19 mouse cellular contexts compared by ENCODE assay signal in the genomic region with DNA sequence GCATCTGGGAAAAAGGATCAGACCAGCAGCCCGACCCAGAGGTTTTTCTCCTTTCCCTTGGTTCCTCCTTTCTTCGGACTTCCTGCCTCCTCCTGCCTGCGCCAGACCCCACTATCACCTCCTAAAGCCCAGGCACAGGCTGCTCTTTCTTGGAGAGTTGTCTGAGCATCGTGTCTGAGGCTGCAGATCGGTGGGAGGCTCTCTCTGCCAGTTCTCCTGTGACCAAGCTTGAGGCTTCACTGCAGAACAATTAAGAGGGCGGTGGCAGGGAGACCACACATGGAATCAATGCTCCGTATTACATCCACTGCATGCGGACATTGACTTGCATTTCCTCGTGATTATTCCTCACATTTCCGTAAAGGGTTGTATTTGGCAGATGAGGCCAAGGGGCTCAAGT. TPM values are rescaled to one million over a fixed set of nuclear protein-coding genes. Genes with fewer than 3 reads are reported as not detected.
DNase-seq lines count a peak whose midpoint lies in the region; ATAC-seq and TF ChIP-seq lines count a peak whose summit lies in the region.
"Had no signal": no experiment of that assay in that cellular context is flagged by ENCODE, and none has a peak within 500 bp of the region (broad histone marks: within the 10 kb centered on the region; RNA-seq: fewer than 3 reads in every experiment).

No protein-coding gene starts in this region.

- no peak for DNase-seq in limb, embryonic 10.5 days (ENCODE audit: low spot score)
- peak; percentile 24 for DNase-seq in forebrain, postnatal 0 days
- DNase-seq in midbrain, embryonic 10.5 days (ENCODE audit: low spot score), result no peak
- DNase-seq in retina, postnatal 1 day, result peak; percentile 31
- DNase-seq in urinary bladder, adult 18-20 months (ENCODE audit: low spot score in 2 of 2), result no peak
- DNase-seq in adrenal gland, adult 8-10 months, result no peak
- DNase-seq: adrenal gland, postnatal 14 days; gastrocnemius, adult 2 months; heart, adult 2 months; kidney, postnatal 25 days; lung, postnatal 10 days had no signal

- 35% methylated on average over 10 of the region's 10 CpGs for WGBS in limb, embryonic 12.5 days
- WGBS in limb, embryonic 10.5 days, result 47% methylated on average over 10 of the region's 10 CpGs
- 25% methylated on average over 10 of the region's 10 CpGs for WGBS in forebrain, postnatal 0 days
- WGBS in midbrain, embryonic 10.5 days, result 37% methylated on average over 10 of the region's 10 CpGs

- no peak for TF ChIP-seq CTCF in forebrain, postnatal 0 days (IDR thresholded peaks at IDR 0.05; ENCODE audit: low read depth)

- H3K36me3 ChIP-seq in limb, embryonic 12.5 days, result no peaks in the 10 kb centered on the region
- H3K36me3 ChIP-seq in limb, embryonic 10.5 days, result no peaks in the 10 kb centered on the region
- no peaks in the 10 kb centered on the region for H3K36me3 ChIP-seq in forebrain, postnatal 0 days (ENCODE audit: insufficient read depth)
- H3K36me3 ChIP-seq in midbrain, embryonic 10.5 days, result no peaks in the 10 kb centered on the region

- H3K27me3 ChIP-seq in limb, embryonic 12.5 days, result no peaks in the 10 kb centered on the region; the same call in 1 of the 2 replicates
- H3K27me3 ChIP-seq in limb, embryonic 10.5 days (ENCODE audit: low read depth, poor library complexity, severe bottlenecking), result no peaks in the 10 kb centered on the region
- no peaks in the 10 kb centered on the region for H3K27me3 ChIP-seq in forebrain, postnatal 0 days (ENCODE audit: insufficient read depth, low read length)
- H3K27me3 ChIP-seq in midbrain, embryonic 10.5 days (ENCODE audit: low read depth, poor library complexity, severe bottlenecking), result 0 out of 2 replicates have a peak, but pooled peaks cover 6% of the 10 kb centered on the region

- ATAC-seq in limb, embryonic 12.5 days (ENCODE audit: insufficient number of reproducible peaks, insufficient read depth, low FRiP score, low TSS enrichment, low read depth), result no peak
- no peak for ATAC-seq in forebrain, postnatal 0 days
- ATAC-seq: CD4-positive, CD25-positive, alpha-beta regulatory T cell, adult 4 months; intestine, embryonic 16.5 days had no signal

- H3K27ac ChIP-seq in limb, embryonic 12.5 days, result no peak overlapping the region
- no peak overlapping the region for H3K27ac ChIP-seq in limb, embryonic 10.5 days
- H3K27ac ChIP-seq in forebrain, postnatal 0 days (ENCODE audit: low read depth, low read length), result 0 out of 2 replicates have a peak overlapping the region, but pooled peaks have one; percentile 29
- H3K27ac ChIP-seq in midbrain, embryonic 10.5 days (replicated peaks), result 0 out of 2 replicates have a peak overlapping the region, but pooled peaks have one; percentile 46
- H3K27ac ChIP-seq: gastrocnemius, adult 2 months; heart, adult 2 months; liver, embryonic 14.5 days had no signal

- H3K9ac ChIP-seq in limb, embryonic 12.5 days (replicated peaks), result 0 out of 2 replicates have a peak overlapping the region, but pooled peaks have one; percentile 23
- no peak overlapping the region; the same call in 1 of the 2 replicates for H3K9ac ChIP-seq in forebrain, postnatal 0 days
- H3K9ac ChIP-seq: liver, embryonic 14.5 days had no signal

- H3K4me1 ChIP-seq in limb, embryonic 12.5 days (replicated peaks), result 0 out of 2 replicates have a peak, but pooled peaks cover 4% of the 10 kb centered on the region
- no peaks in the 10 kb centered on the region; the same call in 1 of the 2 replicates for H3K4me1 ChIP-seq in limb, embryonic 10.5 days
- H3K4me1 ChIP-seq in forebrain, postnatal 0 days (ENCODE audit: insufficient read depth), result peaks cover 14% of the 10 kb centered on the region
- H3K4me1 ChIP-seq in midbrain, embryonic 10.5 days, result peaks cover 12% of the 10 kb centered on the region

- H3K9me3 ChIP-seq in limb, embryonic 12.5 days, result no peaks in the 10 kb centered on the region
- H3K9me3 ChIP-seq in limb, embryonic 10.5 days (replicated peaks), result no peaks in the 10 kb centered on the region
- no peaks in the 10 kb centered on the region for H3K9me3 ChIP-seq in forebrain, postnatal 0 days (ENCODE audit: low read length)
- H3K9me3 ChIP-seq in midbrain, embryonic 10.5 days (replicated peaks), result no peaks in the 10 kb centered on the region

- no peak overlapping the region for H3K4me2 ChIP-seq in limb, embryonic 12.5 days
- no peak overlapping the region for H3K4me2 ChIP-seq in forebrain, postnatal 0 days (ENCODE audit: low read depth)

- H3K4me3 ChIP-seq in limb, embryonic 12.5 days (replicated peaks), result no peak overlapping the region
- H3K4me3 ChIP-seq in limb, embryonic 10.5 days, result no peak overlapping the region
- H3K4me3 ChIP-seq in forebrain, postnatal 0 days (ENCODE audit: low read depth, low read length), result no peak overlapping the region
- no peak overlapping the region for H3K4me3 ChIP-seq in midbrain, embryonic 10.5 days
- H3K4me3 ChIP-seq: gastrocnemius, adult 2 months; heart, adult 2 months; megakaryocyte, embryonic 14.5 days had no signal

RNA-seq across cellular contexts. Expression of a gene that starts 49.0 kb away (rescaled TPM):
- polyA plus RNA-seq in limb, embryonic 12.5 days (2016; fragmentation: Nextera tagmentation; extraction: Ambion mirVana), result not detected in 2 replicates
- not detected in 2 replicates for polyA plus RNA-seq in limb, embryonic 10.5 days (2016; fragmentation: Nextera tagmentation; extraction: Ambion mirVana)
- total RNA-seq in forebrain, postnatal 0 days (2014; rRNA removed), result 0.15 and 0.38 TPM in 2 replicates
- 0.45 and 0.84 TPM in 2 replicates for polyA plus RNA-seq in forebrain, postnatal 0 days (2015; fragmentation: Nextera tagmentation; extraction: Ambion mirVana)
- polyA plus RNA-seq in midbrain, embryonic 10.5 days (2016; fragmentation: Nextera tagmentation; extraction: Ambion mirVana), result not detected in 2 replicates
- total RNA-seq in adrenal gland, adult 8-10 months (2022), result under 1 TPM in 1 of 4 experiments, not detected in 3; 0.11 TPM
- total RNA-seq: adrenal gland, postnatal 14 days; heart, adult 2 months; MEL had no signal
- polyA plus RNA-seq: CD4-positive, CD25-positive, alpha-beta regulatory T cell, adult 4 months; intestine, embryonic 16.5 days; liver, embryonic 14.5 days; neural tube, embryonic 11.5 days; stomach, embryonic 14.5 days had no signal

RNA-seq across cellular contexts. Expression of a gene that starts 58.7 kb away (rescaled TPM):
- 80.9 and 82.2 TPM in 2 replicates for polyA plus RNA-seq in limb, embryonic 12.5 days (2016; fragmentation: Nextera tagmentation; extraction: Ambion mirVana)
- polyA plus RNA-seq in limb, embryonic 10.5 days (2016; fragmentation: Nextera tagmentation; extraction: Ambion mirVana), result 129 and 164 TPM in 2 replicates
- total RNA-seq in forebrain, postnatal 0 days (2014; rRNA removed), result 41.2 and 49.2 TPM in 2 replicates
- polyA plus RNA-seq in forebrain, postnatal 0 days (2015; fragmentation: Nextera tagmentation; extraction: Ambion mirVana), result 68.4 and 78.6 TPM in 2 replicates
- 109 and 137 TPM in 2 replicates for polyA plus RNA-seq in midbrain, embryonic 10.5 days (2016; fragmentation: Nextera tagmentation; extraction: Ambion mirVana)
- total RNA-seq in adrenal gland, adult 8-10 months (2022), result 100 to 1,000 TPM in 3 of 4 experiments, 10 to 100 TPM in 1; 95.3 to 315 (median 114) TPM

Comparison
In these comparisons a context has a peak if more than half of its experiments do, and no peak if none do; other contexts are left out.
1. H3K27ac ChIP-seq: peak in forebrain, postnatal 0 days (single experiment) and midbrain, embryonic 10.5 days (single experiment); none in limb, embryonic 12.5 days (single experiment) and limb, embryonic 10.5 days (single experiment).
2. DNase-seq: peak in forebrain, postnatal 0 days (single experiment) and retina, postnatal 1 day (single experiment); none in limb, embryonic 10.5 days (single experiment), midbrain, embryonic 10.5 days (single experiment), urinary bladder, adult 18-20 months (0 of 2) and adrenal gland, adult 8-10 months (single experiment).